Mouse (Mus musculus): ENCODE measurements around the gene Sfswap. TPM values are rescaled to one million over a fixed set of nuclear protein-coding genes. Genes with fewer than 3 reads are reported as not detected.

Gene Sfswap
- total and polyA plus RNA-seq, 3 experiments: 38.5 to 74.7 TPM; not detected in 1

GRCm38 (mm10) chr5:129580572-129580971 is 79.6 kb downstream of the Sfswap start:
- Histone ChIP-seq H3K4me1 (ENCODE audit: control insufficient read depth in 1 of 2, insufficient read depth in 2 of 2, low read length in 2 of 2) (no peaks in the 10 kb centered on the region), H3K27ac (ENCODE audit: control insufficient read depth, low read depth, low read length) (no peak overlapping the region), H3K79me2 (ENCODE audit: control insufficient read depth, insufficient read depth, low read length, poor library complexity) (no peaks in the 10 kb centered on the region; the same call in 1 of the 2 replicates), H3K4me3 (ENCODE audit: control insufficient read depth in 1 of 2, insufficient read depth in 1 of 2, low read depth in 2 of 2, low read length in 2 of 2) (no peak overlapping the region), H3K27me3 (ENCODE audit: control insufficient read depth in 1 of 2, insufficient read depth in 2 of 2, low read length in 2 of 2) (no peaks in the 10 kb centered on the region; a peak in 1 of 4 replicates), H3K9ac (ENCODE audit: control insufficient read depth, low read depth, low read length, poor library complexity, severe bottlenecking) (no peak overlapping the region), H3K36me3 (ENCODE audit: control insufficient read depth in 1 of 2, insufficient read depth in 2 of 2, low read length in 2 of 2) (no peaks in the 10 kb centered on the region), H3K9me3 (replicated peaks; ENCODE audit: insufficient read depth, low read length) (no peaks in the 10 kb centered on the region)
- DNase-seq (ENCODE audit: low read depth, low spot score): no peak
- no peak for TF ChIP-seq ELF1 (IDR thresholded peaks at IDR 0.05; ENCODE audit: low read depth, low read length)
- TF ChIP-seq NRF1 (IDR thresholded peaks at IDR 0.05; ENCODE audit: insufficient read depth, low read depth, low read length, poor library complexity, severe bottlenecking): no peak
- TF ChIP-seq TCF12 (IDR thresholded peaks at IDR 0.05; ENCODE audit: low read depth, low read length): no peak

GRCm38 (mm10) chr5:129581015-129581414 is 80.0 kb downstream of the Sfswap start:
- no peak for DNase-seq (ENCODE audit: low read depth, low spot score)
- Histone ChIP-seq H3K4me1 (ENCODE audit: control insufficient read depth in 1 of 2, insufficient read depth in 2 of 2, low read length in 2 of 2) (no peaks in the 10 kb centered on the region), H3K4me3 (ENCODE audit: control insufficient read depth in 1 of 2, insufficient read depth in 1 of 2, low read depth in 2 of 2, low read length in 2 of 2) (no peak overlapping the region), H3K27ac (ENCODE audit: control insufficient read depth, low read depth, low read length) (no peak overlapping the region), H3K27me3 (ENCODE audit: control insufficient read depth in 1 of 2, insufficient read depth in 2 of 2, low read length in 2 of 2) (no peaks in the 10 kb centered on the region; a peak in 1 of 4 replicates), H3K79me2 (ENCODE audit: control insufficient read depth, insufficient read depth, low read length, poor library complexity) (no peaks in the 10 kb centered on the region; the same call in 1 of the 2 replicates), H3K36me3 (ENCODE audit: control insufficient read depth in 1 of 2, insufficient read depth in 2 of 2, low read length in 2 of 2) (no peaks in the 10 kb centered on the region), H3K9ac (ENCODE audit: control insufficient read depth, low read depth, low read length, poor library complexity, severe bottlenecking) (no peak overlapping the region), H3K9me3 (replicated peaks; ENCODE audit: insufficient read depth, low read length) (no peaks in the 10 kb centered on the region)
- TF ChIP-seq ZKSCAN1 (IDR thresholded peaks at IDR 0.05; ENCODE audit: low read depth, low read length): no peak
- no peak for TF ChIP-seq GABPA (IDR thresholded peaks at IDR 0.05; ENCODE audit: low read depth, low read length)
- no peak for TF ChIP-seq TBP (IDR thresholded peaks at IDR 0.05; ENCODE audit: low read depth, low read length)
- no peak for TF ChIP-seq JUND (IDR thresholded peaks at IDR 0.05; ENCODE audit: low read depth, low read length)
- no peak for TF ChIP-seq CTCF (IDR thresholded peaks at IDR 0.05 in 2 of 3, conservative IDR thresholded peaks at IDR 0.05 in 1 of 3; ENCODE audit: control insufficient read depth in 1 of 3, insufficient read depth in 1 of 3, low read depth in 2 of 3, low read length in 3 of 3, poor library complexity in 1 of 3, severe bottlenecking in 1 of 3)
- TF ChIP-seq TAL1 (IDR thresholded peaks at IDR 0.05; ENCODE audit: low read length): no peak
- no peak for TF ChIP-seq ZNF384 (IDR thresholded peaks at IDR 0.05; ENCODE audit: low read depth, low read length)
- no peak for TF ChIP-seq CHD1 (IDR thresholded peaks at IDR 0.05; ENCODE audit: low read depth, low read length)
- TF ChIP-seq MAZ (IDR thresholded peaks at IDR 0.05; ENCODE audit: low read depth, low read length): no peak
- TF ChIP-seq KAT2A (conservative IDR thresholded peaks at IDR 0.05; ENCODE audit: low read depth, low read length): no peak
- no peak for TF ChIP-seq HCFC1 (IDR thresholded peaks at IDR 0.05; ENCODE audit: low read depth, low read length)

- Histone ChIP-seq H3K9ac (ENCODE audit: control insufficient read depth, low read depth, low read length, poor library complexity, severe bottlenecking) (peak overlapping the region; percentile 27; the same call in 1 of the 2 replicates), H3K9me3 (replicated peaks; ENCODE audit: insufficient read depth, low read length) (no peaks in the 10 kb centered on the region), H3K4me3 (ENCODE audit: control insufficient read depth in 1 of 2, insufficient read depth in 1 of 2, low read depth in 2 of 2, low read length in 2 of 2) (peak overlapping the region; percentile 22 to 97; a peak in 3 of 4 replicates), H3K79me2 (ENCODE audit: control insufficient read depth, insufficient read depth, low read length, poor library complexity) (no peaks in the 10 kb centered on the region; the same call in 1 of the 2 replicates), H3K27me3 (ENCODE audit: control insufficient read depth in 1 of 2, insufficient read depth in 2 of 2, low read length in 2 of 2) (no peaks in the 10 kb centered on the region; a peak in 1 of 4 replicates), H3K4me1 (ENCODE audit: control insufficient read depth in 1 of 2, insufficient read depth in 2 of 2, low read length in 2 of 2) (no peaks in the 10 kb centered on the region), H3K27ac (ENCODE audit: control insufficient read depth, low read depth, low read length) (no peak overlapping the region), H3K36me3 (ENCODE audit: control insufficient read depth in 1 of 2, insufficient read depth in 2 of 2, low read length in 2 of 2) (no peaks in the 10 kb centered on the region)
- no peak for DNase-seq (ENCODE audit: low read depth, low spot score)
- no peak for TF ChIP-seq MYC (IDR thresholded peaks at IDR 0.05; ENCODE audit: low read depth, low read length)
- no peak for TF ChIP-seq JUND (IDR thresholded peaks at IDR 0.05; ENCODE audit: low read depth, low read length)
- TF ChIP-seq CTCF (IDR thresholded peaks at IDR 0.05 in 2 of 3, conservative IDR thresholded peaks at IDR 0.05 in 1 of 3; ENCODE audit: control insufficient read depth in 1 of 3, insufficient read depth in 1 of 3, low read depth in 2 of 3, low read length in 3 of 3, poor library complexity in 1 of 3, severe bottlenecking in 1 of 3): no peak
- no peak for TF ChIP-seq UBTF (IDR thresholded peaks at IDR 0.05; ENCODE audit: borderline replicate concordance, insufficient read depth, low read depth, low read length)
- TF ChIP-seq CHD1 (IDR thresholded peaks at IDR 0.05; ENCODE audit: low read depth, low read length): no peak
These were observed 82.3 kb downstream of the Sfswap start for GRCm38 (mm10) chr5:129583331-129583730.
